Mouse (Mus musculus): ENCODE data around the gene Cxcl16. TPM values are rescaled to one million over a fixed set of nuclear protein-coding genes. Genes with fewer than 3 reads are reported as not detected.

Gene Cxcl16
- polyA plus RNA-seq, 1 experiment from 2014 or later = 1.5 TPM

- Histone ChIP-seq H3K27ac (ENCODE audit: low read depth, low read length) (no peak overlapping the region), H3K36me3 (ENCODE audit: control insufficient read depth, insufficient read depth, low read length) (no peaks in the 10 kb centered on the region), H3K9me3 (replicated peaks; ENCODE audit: control insufficient read depth, low read length) (no peaks in the 10 kb centered on the region), H3K4me1 (ENCODE audit: control insufficient read depth, insufficient read depth, low read length) (peaks cover 15% of the 10 kb centered on the region), H3K9ac (ENCODE audit: low read length) (no peak overlapping the region; the same call in 1 of the 2 replicates), H3K27me3 (replicated peaks; ENCODE audit: control insufficient read depth, insufficient read depth, low read length) (peaks cover 26% of the 10 kb centered on the region), H3K4me3 (ENCODE audit: low read depth, low read length) (no peak overlapping the region), H3K4me2 (ENCODE audit: low read length) (no peak overlapping the region)
- 75% methylated on average over 5 of the region's 5 CpGs for WGBS
- no peak for DNase-seq (ENCODE audit: low spot score)
- no peak for ATAC-seq
These were observed 4.2 kb upstream of the Cxcl16 start for GRCm38 (mm10) chr11:70463970-70464369.

GRCm38 (mm10) chr11:70458688-70459600 lies 840 bp downstream of the Cxcl16 start, which contains the start of gene Zmynd15:
TSS of gene Zmynd15 (plus strand) at chr11:70459433.
- H3K4me1 ChIP-seq (ENCODE audit: control insufficient read depth, insufficient read depth, low read length) = peaks cover 7% of the 10 kb centered on the region; the same call in 1 of the 2 replicates
- H3K4me2 ChIP-seq (ENCODE audit: low read length) = peak within 1 kb of the TSS; percentile 68
- no peak for ATAC-seq
- no peak for DNase-seq (ENCODE audit: low spot score)
- peak within 1 kb of the TSS; percentile 36 for H3K4me3 ChIP-seq (ENCODE audit: low read depth, low read length)
- peak within 1 kb of the TSS; percentile 63 for H3K9ac ChIP-seq (ENCODE audit: low read length)
- peaks cover 30% of the 10 kb centered on the region for H3K27me3 ChIP-seq (replicated peaks; ENCODE audit: control insufficient read depth, insufficient read depth, low read length)
- H3K9me3 ChIP-seq (replicated peaks; ENCODE audit: control insufficient read depth, low read length) = no peaks in the 10 kb centered on the region
- WGBS = 19% methylated on average over 31 of the region's 32 CpGs
- no peak within 1 kb of the TSS for H3K27ac ChIP-seq (ENCODE audit: low read depth, low read length)
- H3K36me3 ChIP-seq (ENCODE audit: control insufficient read depth, insufficient read depth, low read length) = no peaks in the 10 kb centered on the region

DNA sequence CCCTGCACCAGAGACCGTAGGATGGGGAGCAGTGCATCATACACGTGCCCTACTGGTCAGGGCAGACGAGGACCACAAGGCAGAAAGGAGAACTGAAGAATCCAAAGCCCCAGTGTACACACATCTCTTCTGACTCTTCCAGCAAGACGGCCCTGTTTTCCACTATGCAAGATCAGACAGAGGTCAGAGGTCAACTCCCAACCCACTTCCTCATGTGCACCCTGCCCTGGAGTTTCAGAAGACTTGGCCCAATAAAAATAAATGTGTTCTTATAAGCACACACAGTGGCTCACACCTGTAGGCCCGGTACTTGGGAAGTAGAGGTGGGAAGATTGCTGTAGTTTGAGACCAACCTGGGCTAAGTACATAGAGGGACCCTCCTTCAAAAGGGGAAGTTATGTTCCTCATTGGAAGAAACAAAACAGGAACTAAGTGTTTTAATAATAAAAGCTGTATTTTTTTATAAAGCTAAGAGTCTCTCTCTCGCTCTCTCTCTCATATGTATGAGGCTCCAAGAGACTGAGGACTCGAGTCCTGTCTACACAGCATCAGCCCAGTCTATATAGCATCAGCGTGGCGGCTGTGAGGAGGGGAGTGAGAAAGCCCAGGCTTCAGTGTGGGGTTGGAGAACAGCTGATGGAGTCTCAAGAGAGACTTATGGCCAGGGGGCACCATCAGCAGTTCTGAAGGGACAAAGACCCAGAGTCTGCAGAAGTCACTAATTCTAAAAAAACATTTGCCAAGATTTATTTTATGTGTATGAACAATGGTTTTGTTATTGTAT lies 6.3 kb downstream of the Cxcl16 start:
- H3K4me3 ChIP-seq (ENCODE audit: low read depth, low read length) = no peak overlapping the region
- no peaks in the 10 kb centered on the region for H3K9me3 ChIP-seq (replicated peaks; ENCODE audit: control insufficient read depth, low read length)
- H3K4me2 ChIP-seq (ENCODE audit: low read length) = peak overlapping the region; percentile 57; the same call in 1 of the 2 replicates
- peaks cover 4% of the 10 kb centered on the region; the same call in 1 of the 2 replicates for H3K36me3 ChIP-seq (ENCODE audit: control insufficient read depth, insufficient read depth, low read length)
- H3K27ac ChIP-seq (ENCODE audit: low read depth, low read length) = no peak overlapping the region
- no peak overlapping the region for H3K9ac ChIP-seq (ENCODE audit: low read length)
- peaks cover 9% of the 10 kb centered on the region; the same call in 1 of the 2 replicates for H3K4me1 ChIP-seq (ENCODE audit: control insufficient read depth, insufficient read depth, low read length)
- H3K27me3 ChIP-seq (replicated peaks; ENCODE audit: control insufficient read depth, insufficient read depth, low read length) = peaks cover under 1% of the 10 kb centered on the region; the same call in 1 of the 2 replicates
- ATAC-seq (no peak), DNase-seq (ENCODE audit: low spot score) (no peak)
- WGBS = 89% methylated on average over 9 of the region's 9 CpGs

- no peaks in the 10 kb centered on the region for H3K27me3 ChIP-seq (replicated peaks; ENCODE audit: control insufficient read depth, insufficient read depth, low read length)
- no peaks in the 10 kb centered on the region for H3K9me3 ChIP-seq (replicated peaks; ENCODE audit: control insufficient read depth, low read length)
- peak within 1 kb of the TSS; percentile 57 for H3K4me2 ChIP-seq (ENCODE audit: low read length)
- peaks cover 4% of the 10 kb centered on the region; the same call in 1 of the 2 replicates for H3K36me3 ChIP-seq (ENCODE audit: control insufficient read depth, insufficient read depth, low read length)
- peak within 1 kb of the TSS; percentile 58 for H3K4me3 ChIP-seq (ENCODE audit: low read depth, low read length)
- peak; percentile 97 for ATAC-seq
- under 1% methylated on average over 46 of the region's 46 CpGs for WGBS
- peaks cover 9% of the 10 kb centered on the region; the same call in 1 of the 2 replicates for H3K4me1 ChIP-seq (ENCODE audit: control insufficient read depth, insufficient read depth, low read length)
- peak; percentile 96 for DNase-seq (ENCODE audit: low spot score)
- peak within 1 kb of the TSS; percentile 95 for H3K27ac ChIP-seq (ENCODE audit: low read depth, low read length)
- peak within 1 kb of the TSS; percentile 80 for H3K9ac ChIP-seq (ENCODE audit: low read length)
These were observed 7.8 kb downstream of the Cxcl16 start, which contains the start of gene Med11 for GRCm38 (mm10) chr11:70451797-70452498. TSS of gene Med11 (plus strand) at chr11:70451919.

DNA sequence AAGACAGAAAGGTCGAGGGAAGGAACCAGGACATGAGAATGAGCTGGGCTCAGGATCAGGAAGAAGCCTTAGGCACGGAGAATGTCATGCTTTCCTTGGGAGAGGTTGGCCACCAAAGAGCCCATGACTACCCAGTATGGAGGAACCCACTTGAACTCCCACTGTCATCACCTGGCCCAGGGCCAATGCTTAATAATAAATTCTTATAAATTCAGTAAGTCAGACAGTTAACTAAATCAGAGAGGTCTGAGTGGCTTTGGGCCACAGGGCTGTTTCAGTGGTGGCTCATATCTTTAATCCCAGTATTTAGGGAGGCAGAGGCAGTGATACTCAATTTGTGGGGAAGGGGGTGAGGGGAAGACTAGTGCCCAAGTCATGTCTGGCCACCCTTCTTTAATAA lies 8.9 kb downstream of the Cxcl16 start:
- no peak for DNase-seq (ENCODE audit: low spot score)
- Histone ChIP-seq H3K27me3 (replicated peaks; ENCODE audit: control insufficient read depth, insufficient read depth, low read length) (no peaks in the 10 kb centered on the region), H3K4me3 (ENCODE audit: low read depth, low read length) (no peak overlapping the region), H3K9ac (ENCODE audit: low read length) (no peak overlapping the region), H3K27ac (ENCODE audit: low read depth, low read length) (no peak overlapping the region), H3K4me1 (ENCODE audit: control insufficient read depth, insufficient read depth, low read length) (peaks cover 9% of the 10 kb centered on the region; the same call in 1 of the 2 replicates), H3K4me2 (ENCODE audit: low read length) (no peak overlapping the region), H3K36me3 (ENCODE audit: control insufficient read depth, insufficient read depth, low read length) (peaks cover 4% of the 10 kb centered on the region; the same call in 1 of the 2 replicates), H3K9me3 (replicated peaks; ENCODE audit: control insufficient read depth, low read length) (no peaks in the 10 kb centered on the region)
- WGBS = 81% methylated on average over 2 of the region's 2 CpGs
- ATAC-seq = no peak

DNA sequence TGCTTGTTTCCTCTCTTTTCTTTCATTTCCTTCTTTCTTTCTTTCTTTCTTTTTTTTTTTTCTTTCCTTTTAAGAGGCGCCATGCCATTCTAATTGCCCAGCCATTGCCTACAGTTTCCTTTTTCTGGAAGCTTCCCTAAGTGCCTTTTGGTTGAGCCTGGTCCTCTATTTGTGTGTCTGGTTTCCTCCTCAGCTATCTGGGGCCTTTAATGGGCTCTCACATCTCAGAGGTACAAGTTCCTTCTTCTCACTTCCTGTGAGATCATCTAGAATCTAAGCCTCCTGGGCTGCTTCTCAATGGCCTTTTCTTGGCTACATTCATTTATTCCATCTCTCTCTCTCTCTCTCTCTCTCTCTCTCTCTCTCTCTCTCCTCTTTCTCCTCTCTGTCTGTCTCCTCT lies 12.4 kb downstream of the Cxcl16 start:
- H3K4me3 ChIP-seq (ENCODE audit: low read depth, low read length) = no peak overlapping the region
- no peak overlapping the region for H3K4me2 ChIP-seq (ENCODE audit: low read length)
- DNase-seq (ENCODE audit: low spot score) = no peak
- H3K9ac ChIP-seq (ENCODE audit: low read length) = no peak overlapping the region
- no peak overlapping the region for H3K27ac ChIP-seq (ENCODE audit: low read depth, low read length)
- no peaks in the 10 kb centered on the region for H3K36me3 ChIP-seq (ENCODE audit: control insufficient read depth, insufficient read depth, low read length)
- WGBS = 78% methylated on average over 1 of the region's 1 CpGs
- H3K4me1 ChIP-seq (ENCODE audit: control insufficient read depth, insufficient read depth, low read length) = no peaks in the 10 kb centered on the region; the same call in 1 of the 2 replicates
- no peaks in the 10 kb centered on the region for H3K27me3 ChIP-seq (replicated peaks; ENCODE audit: control insufficient read depth, insufficient read depth, low read length)
- no peak for ATAC-seq
- H3K9me3 ChIP-seq (replicated peaks; ENCODE audit: control insufficient read depth, low read length) = no peaks in the 10 kb centered on the region

DNA sequence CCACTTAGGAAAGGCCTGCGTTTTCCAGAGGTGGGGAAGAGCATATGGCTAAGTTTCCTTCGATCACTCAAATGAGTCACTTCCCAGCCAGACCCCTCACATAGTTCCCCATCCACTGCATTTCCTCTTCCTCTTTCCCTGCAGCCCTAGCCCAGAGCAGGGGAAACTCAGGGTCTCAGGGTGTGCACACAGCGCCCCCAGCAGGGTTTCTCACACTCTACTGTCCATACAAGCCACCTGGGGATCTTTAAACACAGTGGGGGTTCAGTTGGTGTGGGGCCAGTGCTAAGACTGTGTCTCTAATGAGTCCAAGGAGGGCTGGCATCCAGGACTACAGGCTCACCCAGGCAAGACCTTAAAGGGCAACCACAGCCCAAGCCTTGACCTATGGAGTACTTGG lies 13.0 kb downstream of the Cxcl16 start:
- Histone ChIP-seq H3K4me1 (ENCODE audit: control insufficient read depth, insufficient read depth, low read length) (no peaks in the 10 kb centered on the region), H3K27ac (ENCODE audit: low read depth, low read length) (no peak overlapping the region), H3K27me3 (replicated peaks; ENCODE audit: control insufficient read depth, insufficient read depth, low read length) (no peaks in the 10 kb centered on the region), H3K9me3 (replicated peaks; ENCODE audit: control insufficient read depth, low read length) (no peaks in the 10 kb centered on the region), H3K9ac (ENCODE audit: low read length) (no peak overlapping the region), H3K4me3 (ENCODE audit: low read depth, low read length) (no peak overlapping the region), H3K4me2 (ENCODE audit: low read length) (no peak overlapping the region), H3K36me3 (ENCODE audit: control insufficient read depth, insufficient read depth, low read length) (0 out of 2 replicates have a peak, but pooled peaks cover 6% of the 10 kb centered on the region)
- ATAC-seq = no peak
- 60% methylated on average over 3 of the region's 3 CpGs for WGBS
- DNase-seq (ENCODE audit: low spot score) = no peak

DNA sequence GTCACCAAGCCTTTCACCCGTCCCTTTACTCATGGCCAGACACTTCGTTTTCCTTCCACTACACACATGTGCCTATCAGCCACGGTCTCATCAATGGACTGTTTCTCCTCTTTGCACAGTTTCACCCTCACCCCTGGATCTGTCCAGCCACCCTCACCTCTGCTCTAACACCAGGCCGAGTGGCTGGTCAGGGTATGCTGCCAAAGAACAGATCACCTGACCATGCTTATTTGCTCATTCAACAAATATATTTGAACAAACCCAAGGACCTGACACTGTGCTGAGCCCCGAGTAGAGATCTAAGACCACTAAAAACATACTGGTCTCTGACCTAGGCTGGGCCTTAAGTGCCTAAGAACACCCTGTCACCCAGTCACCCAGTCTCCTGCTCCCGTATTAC lies 15.1 kb downstream of the Cxcl16 start:
- H3K27me3 ChIP-seq (replicated peaks; ENCODE audit: control insufficient read depth, insufficient read depth, low read length) = no peaks in the 10 kb centered on the region
- no peak overlapping the region for H3K4me3 ChIP-seq (ENCODE audit: low read depth, low read length)
- 81% methylated on average over 6 of the region's 6 CpGs for WGBS
- H3K4me1 ChIP-seq (ENCODE audit: control insufficient read depth, insufficient read depth, low read length) = no peaks in the 10 kb centered on the region
- no peak overlapping the region for H3K9ac ChIP-seq (ENCODE audit: low read length)
- ATAC-seq = no peak
- H3K9me3 ChIP-seq (replicated peaks; ENCODE audit: control insufficient read depth, low read length) = no peaks in the 10 kb centered on the region
- H3K4me2 ChIP-seq (ENCODE audit: low read length) = no peak overlapping the region
- no peak for DNase-seq (ENCODE audit: low spot score)
- peaks cover 21% of the 10 kb centered on the region for H3K36me3 ChIP-seq (ENCODE audit: control insufficient read depth, insufficient read depth, low read length)
- no peak overlapping the region for H3K27ac ChIP-seq (ENCODE audit: low read depth, low read length)
